Mouse (Mus musculus): ENCODE data around the gene Pfkp. TPM values are rescaled to one million over a fixed set of nuclear protein-coding genes. Genes with fewer than 3 reads are reported as not detected.
A peak's percentile ranks its signal among the peaks of the same experiment; 100 is the strongest.

Gene Pfkp
- polyA plus RNA-seq, 1 experiment = 79.6 TPM

GRCm38 (mm10) chr13:6624604-6625003 is 24.0 kb downstream of the Pfkp start:
- H3K4me3 ChIP-seq (replicated peaks; ENCODE audit: extremely low read depth, low read depth, low read length) = no peak overlapping the region
- 42% methylated on average over 2 of the region's 2 CpGs for WGBS
- no peak for TF ChIP-seq POLR2A (IDR thresholded peaks at IDR 0.05; ENCODE audit: borderline replicate concordance, extremely low read depth, low read depth, low read length)
- TF ChIP-seq CTCF (IDR thresholded peaks at IDR 0.05; ENCODE audit: insufficient read depth, low read length) = no peak
- DNase-seq = no peak
- no peaks in the 10 kb centered on the region for H3K4me1 ChIP-seq (ENCODE audit: control insufficient read depth, insufficient read depth, low read length)

- no peak overlapping the region for H3K4me3 ChIP-seq (replicated peaks; ENCODE audit: extremely low read depth, low read depth, low read length)
- TF ChIP-seq CTCF (IDR thresholded peaks at IDR 0.05; ENCODE audit: insufficient read depth, low read length) (no peak), POLR2A (IDR thresholded peaks at IDR 0.05; ENCODE audit: borderline replicate concordance, extremely low read depth, low read depth, low read length) (no peak)
- no peak for DNase-seq
- no peaks in the 10 kb centered on the region for H3K4me1 ChIP-seq (ENCODE audit: control insufficient read depth, insufficient read depth, low read length)
- WGBS = 50% methylated on average over 4 of the region's 4 CpGs
Measured at GRCm38 (mm10) chr13:6624121-6624520, 24.5 kb downstream of the Pfkp start.

GRCm38 (mm10) chr13:6621831-6622230 is 26.7 kb downstream of the Pfkp start:
- Histone ChIP-seq H3K4me3 (replicated peaks; ENCODE audit: extremely low read depth, low read depth, low read length) (no peak overlapping the region), H3K4me1 (ENCODE audit: control insufficient read depth, insufficient read depth, low read length) (no peaks in the 10 kb centered on the region)
- WGBS = 95% methylated on average over 20 of the region's 20 CpGs
- TF ChIP-seq CTCF (IDR thresholded peaks at IDR 0.05; ENCODE audit: insufficient read depth, low read length) (no peak), POLR2A (IDR thresholded peaks at IDR 0.05; ENCODE audit: borderline replicate concordance, extremely low read depth, low read depth, low read length) (no peak)
- no peak for DNase-seq

- WGBS = 91% methylated on average over 3 of the region's 3 CpGs
Measured at GRCm38 (mm10) chr13:6620250-6620649, 28.3 kb downstream of the Pfkp start.

DNA sequence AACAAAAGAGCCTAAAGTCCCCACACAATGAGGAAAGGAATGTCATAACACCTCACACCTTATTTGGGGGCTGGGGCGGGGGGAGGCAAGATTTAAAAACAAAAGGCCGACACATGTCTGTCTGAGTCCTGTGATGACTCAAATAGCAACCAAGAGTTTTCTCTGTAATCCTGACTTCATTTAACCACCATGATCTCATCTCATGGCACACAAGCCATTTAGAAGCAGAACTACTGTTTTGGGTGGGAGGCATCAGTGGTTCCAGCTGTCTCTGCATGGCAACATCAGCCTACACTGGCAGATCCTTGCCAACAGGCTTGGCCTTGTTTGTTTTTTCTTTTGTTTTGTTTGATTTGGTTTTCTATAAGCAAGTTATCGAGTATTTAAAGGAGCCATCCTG is 29.9 kb downstream of the Pfkp start:
- H3K4me1 ChIP-seq (ENCODE audit: control insufficient read depth, insufficient read depth, low read length) = no peaks in the 10 kb centered on the region
- 71% methylated on average over 3 of the region's 3 CpGs for WGBS
- no peak for DNase-seq
- TF ChIP-seq CTCF (IDR thresholded peaks at IDR 0.05; ENCODE audit: insufficient read depth, low read length) (no peak), POLR2A (IDR thresholded peaks at IDR 0.05; ENCODE audit: borderline replicate concordance, extremely low read depth, low read depth, low read length) (no peak)
- H3K4me3 ChIP-seq (replicated peaks; ENCODE audit: extremely low read depth, low read depth, low read length) = no peak overlapping the region

More at GRCm38 (mm10) chr13:6620250-6620649, 28.3 kb downstream of the Pfkp start:
- TF ChIP-seq POLR2A (IDR thresholded peaks at IDR 0.05; ENCODE audit: borderline replicate concordance, extremely low read depth, low read depth, low read length) = no peak
- no peak for TF ChIP-seq CTCF (IDR thresholded peaks at IDR 0.05; ENCODE audit: insufficient read depth, low read length)
- Histone ChIP-seq H3K4me1 (ENCODE audit: control insufficient read depth, insufficient read depth, low read length) (no peaks in the 10 kb centered on the region), H3K4me3 (replicated peaks; ENCODE audit: extremely low read depth, low read depth, low read length) (no peak overlapping the region)
- no peak for DNase-seq

DNA sequence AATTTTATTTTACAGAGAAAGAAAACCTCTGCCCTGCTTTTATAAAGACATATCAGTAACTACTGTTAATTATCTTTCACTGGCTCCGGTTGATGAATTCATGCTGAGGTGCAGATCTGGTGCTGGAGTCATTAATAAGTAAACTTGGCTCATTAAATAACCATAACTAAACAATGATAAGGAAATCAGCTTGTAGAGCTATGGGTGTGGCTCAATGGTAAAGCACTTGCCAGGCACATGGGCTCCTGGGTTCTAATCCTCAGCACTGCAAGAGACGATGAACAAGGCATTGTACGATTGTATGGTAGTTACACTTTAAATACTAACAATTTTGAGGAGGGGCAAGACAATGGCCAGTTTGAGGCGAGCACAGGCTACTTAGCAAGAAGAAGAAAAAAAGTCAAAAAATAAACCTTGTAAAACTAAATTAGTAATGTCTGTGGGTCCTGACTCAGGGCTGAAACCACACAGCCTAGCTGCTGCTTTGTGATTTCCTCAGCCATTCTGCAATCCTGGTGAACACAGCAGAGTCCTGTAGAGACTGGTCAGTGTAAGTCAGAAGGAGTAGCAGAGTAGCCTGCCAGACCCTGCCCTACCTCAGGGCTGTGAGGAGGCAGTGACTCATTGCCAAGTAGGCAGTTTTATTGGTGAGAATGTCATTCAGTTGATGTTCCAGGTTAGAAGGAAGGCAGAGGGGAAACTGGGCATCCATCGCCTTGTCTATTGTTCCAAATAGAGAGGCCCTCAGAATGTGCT is 34.7 kb downstream of the Pfkp start:
- WGBS = 91% methylated on average over 5 of the region's 5 CpGs
- Histone ChIP-seq H3K4me1 (ENCODE audit: control insufficient read depth, insufficient read depth, low read length) (no peaks in the 10 kb centered on the region), H3K4me3 (replicated peaks; ENCODE audit: extremely low read depth, low read depth, low read length) (no peak overlapping the region)
- DNase-seq = no peak
- TF ChIP-seq POLR2A (IDR thresholded peaks at IDR 0.05; ENCODE audit: borderline replicate concordance, extremely low read depth, low read depth, low read length) (no peak), CTCF (IDR thresholded peaks at IDR 0.05; ENCODE audit: insufficient read depth, low read length) (no peak)

- DNase-seq = no peak
- TF ChIP-seq POLR2A (IDR thresholded peaks at IDR 0.05; ENCODE audit: borderline replicate concordance, extremely low read depth, low read depth, low read length) (no peak), CTCF (IDR thresholded peaks at IDR 0.05; ENCODE audit: insufficient read depth, low read length) (0 out of 2 replicates have a peak, but pooled peaks have one; percentile 20)
- WGBS = 86% methylated on average over 10 of the region's 10 CpGs
- no peak overlapping the region for H3K4me3 ChIP-seq (replicated peaks; ENCODE audit: extremely low read depth, low read depth, low read length)
- H3K4me1 ChIP-seq (ENCODE audit: control insufficient read depth, insufficient read depth, low read length) = no peaks in the 10 kb centered on the region
Measured at GRCm38 (mm10) chr13:6602786-6603409, 45.7 kb downstream of the Pfkp start.

- 85% methylated on average over 2 of the region's 2 CpGs for WGBS
- Histone ChIP-seq H3K4me1 (ENCODE audit: control insufficient read depth, insufficient read depth, low read length) (no peaks in the 10 kb centered on the region), H3K4me3 (replicated peaks; ENCODE audit: extremely low read depth, low read depth, low read length) (no peak overlapping the region)
- TF ChIP-seq POLR2A (IDR thresholded peaks at IDR 0.05; ENCODE audit: borderline replicate concordance, extremely low read depth, low read depth, low read length) = no peak
- no peak for TF ChIP-seq CTCF (IDR thresholded peaks at IDR 0.05; ENCODE audit: insufficient read depth, low read length)
- DNase-seq = no peak
Measured at GRCm38 (mm10) chr13:6601676-6602075, 46.9 kb downstream of the Pfkp start.

GRCm38 (mm10) chr13:6600626-6601025 is 48.0 kb downstream of the Pfkp start:
- Histone ChIP-seq H3K4me3 (replicated peaks; ENCODE audit: extremely low read depth, low read depth, low read length) (no peak overlapping the region), H3K4me1 (ENCODE audit: control insufficient read depth, insufficient read depth, low read length) (no peaks in the 10 kb centered on the region)
- 87% methylated on average over 8 of the region's 8 CpGs for WGBS
- TF ChIP-seq CTCF (IDR thresholded peaks at IDR 0.05; ENCODE audit: insufficient read depth, low read length) (no peak), POLR2A (IDR thresholded peaks at IDR 0.05; ENCODE audit: borderline replicate concordance, extremely low read depth, low read depth, low read length) (no peak)
- DNase-seq = no peak

- H3K4me3 ChIP-seq (replicated peaks; ENCODE audit: extremely low read depth, low read depth, low read length) = no peak overlapping the region
- TF ChIP-seq POLR2A (IDR thresholded peaks at IDR 0.05; ENCODE audit: borderline replicate concordance, extremely low read depth, low read depth, low read length) = no peak
- no peak for TF ChIP-seq CTCF (IDR thresholded peaks at IDR 0.05; ENCODE audit: insufficient read depth, low read length)
- no peaks in the 10 kb centered on the region for H3K4me1 ChIP-seq (ENCODE audit: control insufficient read depth, insufficient read depth, low read length)
- WGBS = 86% methylated on average over 16 of the region's 16 CpGs
- no peak for DNase-seq
Measured at GRCm38 (mm10) chr13:6597801-6598200, 50.8 kb downstream of the Pfkp start.
